Mouse (Mus musculus) cerebellum, adult (tissue): ENCODE results near the gene Cbr4.

Source experiments
- ATAC-seq: cut with Nextera tagmentation; 2 replicates; pipeline ENCODE4 v1.9.2; 2017; ENCODE audit warnings: mild to moderate bottlenecking, moderate library complexity, mixed read lengths; ENCODE audit not compliant: insufficient number of reproducible peaks, low FRiP score, low TSS enrichment

Cbr4 gene

DNA sequence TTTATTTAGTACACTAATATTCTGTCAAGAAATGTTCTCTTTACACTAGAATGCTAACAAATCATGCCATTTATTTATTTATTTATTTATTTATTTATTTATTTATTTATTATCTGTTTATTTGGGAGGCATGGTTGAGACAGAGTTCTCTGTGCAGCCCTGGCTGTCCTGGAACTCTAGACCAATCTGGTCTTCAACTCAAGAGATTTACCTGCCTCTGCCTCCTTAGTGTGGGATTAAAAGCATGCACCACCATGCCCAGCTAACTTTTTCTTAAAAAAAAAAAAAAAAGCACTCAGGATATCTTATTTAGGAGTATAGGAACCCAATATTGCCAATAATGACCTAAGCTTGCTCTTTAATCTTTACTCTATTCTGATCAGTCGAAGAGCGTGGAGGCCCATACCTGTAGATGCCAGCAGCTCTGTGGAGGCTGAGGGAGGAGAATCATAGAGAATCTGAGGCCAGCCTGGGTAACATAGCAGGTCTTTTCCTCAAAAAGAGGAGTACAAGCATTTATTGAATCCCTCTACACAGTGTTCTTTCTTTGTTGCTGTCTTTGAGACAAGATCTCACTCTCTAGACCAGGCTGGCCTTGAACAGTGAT is 508 bp upstream of the Cbr4 start:
- ATAC-seq: no peak; the same call in 1 of the 2 replicates

DNA sequence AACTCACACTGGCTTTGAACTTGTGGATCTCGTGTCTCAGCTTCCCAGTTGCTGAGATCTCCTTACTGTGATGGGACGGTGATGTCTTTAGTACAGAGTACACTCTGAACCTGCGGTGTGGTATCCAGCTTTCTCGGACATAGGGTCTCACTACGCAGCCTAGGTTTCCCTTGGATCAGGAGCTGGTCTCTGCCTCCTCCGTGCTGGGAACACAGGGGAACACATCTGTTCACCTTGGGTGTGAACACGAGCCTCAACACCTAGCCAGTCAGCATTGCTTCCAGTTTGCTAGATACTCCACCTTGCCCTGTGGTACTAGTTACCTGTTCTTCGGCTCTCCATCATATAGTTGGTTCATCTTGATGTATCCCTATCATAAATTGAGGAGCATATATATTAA is 1.1 kb downstream of the Cbr4 start:
- no peak for ATAC-seq

DNA sequence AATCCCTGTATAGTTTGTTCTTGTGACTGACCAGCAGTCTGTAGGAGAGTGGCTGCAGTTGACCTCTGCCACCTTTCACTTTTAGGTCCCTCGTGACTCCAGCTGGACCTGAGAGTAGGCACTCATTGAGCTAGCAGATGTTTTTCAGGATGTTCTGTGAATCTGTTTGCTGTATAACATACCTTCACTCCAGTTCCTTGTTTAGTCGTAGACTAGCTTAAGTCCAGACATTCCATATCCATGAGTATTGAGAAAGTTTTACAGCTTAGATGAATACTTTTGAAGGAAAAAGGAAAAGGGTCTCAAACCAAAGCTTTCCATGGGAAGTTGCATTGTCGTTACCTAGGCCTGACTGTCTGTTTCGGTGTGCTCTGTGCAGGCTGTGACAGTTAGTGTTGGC is 9.6 kb downstream of the Cbr4 start:
- no peak for ATAC-seq

DNA sequence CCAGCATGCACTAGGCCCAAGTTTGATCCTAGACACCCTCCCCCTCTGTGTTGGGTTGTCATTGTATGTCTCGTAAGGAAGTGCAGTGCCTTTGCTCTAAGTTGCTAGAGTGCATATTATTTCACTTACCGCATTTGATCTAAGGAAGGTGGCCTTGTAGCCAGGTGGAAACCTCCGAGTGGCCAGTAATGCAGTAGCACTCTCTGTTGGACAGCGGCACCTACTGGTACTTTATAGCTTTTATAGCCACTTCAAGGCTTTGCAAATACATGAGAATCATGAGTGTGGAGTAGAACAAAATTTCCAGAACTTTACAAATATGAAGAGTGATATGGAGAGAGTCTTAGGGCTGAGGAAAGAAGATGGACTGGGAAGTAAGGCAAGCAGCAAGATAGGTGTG is 11.5 kb downstream of the Cbr4 start:
- no peak for ATAC-seq

DNA sequence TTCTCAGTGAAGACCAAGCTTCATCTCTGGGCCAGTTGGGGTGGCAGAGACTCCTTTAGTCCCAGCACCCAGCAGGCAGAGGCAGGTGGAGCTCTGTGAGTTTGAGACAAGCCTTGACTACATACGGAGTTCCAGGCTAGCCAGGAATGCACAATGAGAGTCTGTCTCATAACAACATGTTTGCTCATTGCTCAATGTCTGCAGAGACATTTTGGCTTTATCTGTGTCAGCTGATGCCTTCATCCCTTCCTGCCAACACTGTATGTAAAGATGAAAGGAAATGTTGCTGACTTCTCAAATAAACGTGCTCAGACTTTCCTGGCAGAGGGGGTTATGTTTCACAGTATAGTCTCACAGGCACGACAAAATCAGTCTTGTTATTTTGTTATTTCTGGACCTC is 13.4 kb downstream of the Cbr4 start:
- ATAC-seq: no peak

DNA sequence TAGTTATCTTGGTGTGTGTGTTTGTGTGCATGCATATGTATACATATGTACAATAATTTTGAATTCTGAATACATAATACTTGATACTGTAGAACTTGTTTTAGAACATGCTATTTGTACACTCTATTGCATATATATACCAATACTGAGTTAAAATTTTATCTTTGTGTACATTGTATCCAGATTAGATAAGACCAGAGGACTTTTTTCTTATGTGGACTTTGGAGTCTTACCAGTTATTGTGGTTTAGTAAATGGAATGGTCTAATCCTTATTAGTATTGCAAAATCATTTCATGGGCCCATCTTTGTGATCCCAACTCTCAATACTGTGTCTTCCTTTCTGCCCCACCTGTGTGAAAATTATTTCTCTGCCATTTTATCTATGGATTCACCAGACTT is 14.7 kb downstream of the Cbr4 start:
- ATAC-seq: no peak

DNA sequence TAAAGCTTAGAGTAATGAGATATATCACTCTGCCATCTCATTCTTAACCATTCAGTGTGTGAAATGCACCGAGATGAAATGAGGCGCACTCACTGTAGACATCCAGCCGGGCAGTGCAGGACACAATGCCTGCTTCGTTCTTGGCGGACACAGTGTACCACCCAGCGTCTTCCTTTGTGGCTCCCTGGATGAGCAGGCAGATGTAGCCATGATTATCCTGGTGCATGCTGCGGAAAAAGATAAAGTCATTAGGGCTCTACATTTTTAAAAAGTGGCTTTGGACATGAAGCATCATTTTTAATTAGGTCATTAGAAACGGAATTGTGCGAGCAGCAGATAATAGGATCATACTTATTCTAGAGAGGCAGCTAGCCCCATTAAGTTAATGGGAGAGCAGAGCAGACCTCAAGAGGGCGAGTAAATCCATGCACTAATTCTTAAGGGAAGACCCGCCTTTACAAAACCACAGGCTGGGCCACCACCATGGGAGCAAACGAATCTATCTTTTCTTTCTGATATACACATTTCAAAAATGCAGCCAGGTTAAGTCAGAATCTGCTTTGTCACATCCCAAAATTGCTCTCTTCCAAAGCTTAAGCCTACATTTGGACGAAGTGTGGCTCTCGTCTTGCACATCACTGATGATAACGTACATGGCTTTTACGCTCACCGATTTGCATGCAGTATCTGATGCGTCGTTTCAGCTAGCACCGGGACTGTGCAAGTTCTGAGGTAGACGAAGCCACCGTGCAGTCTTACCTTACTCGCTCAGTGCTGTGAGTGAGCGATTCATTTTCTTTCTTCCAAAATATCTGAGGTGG is 27.8 kb downstream of the Cbr4 start:
- ATAC-seq: no peak

DNA sequence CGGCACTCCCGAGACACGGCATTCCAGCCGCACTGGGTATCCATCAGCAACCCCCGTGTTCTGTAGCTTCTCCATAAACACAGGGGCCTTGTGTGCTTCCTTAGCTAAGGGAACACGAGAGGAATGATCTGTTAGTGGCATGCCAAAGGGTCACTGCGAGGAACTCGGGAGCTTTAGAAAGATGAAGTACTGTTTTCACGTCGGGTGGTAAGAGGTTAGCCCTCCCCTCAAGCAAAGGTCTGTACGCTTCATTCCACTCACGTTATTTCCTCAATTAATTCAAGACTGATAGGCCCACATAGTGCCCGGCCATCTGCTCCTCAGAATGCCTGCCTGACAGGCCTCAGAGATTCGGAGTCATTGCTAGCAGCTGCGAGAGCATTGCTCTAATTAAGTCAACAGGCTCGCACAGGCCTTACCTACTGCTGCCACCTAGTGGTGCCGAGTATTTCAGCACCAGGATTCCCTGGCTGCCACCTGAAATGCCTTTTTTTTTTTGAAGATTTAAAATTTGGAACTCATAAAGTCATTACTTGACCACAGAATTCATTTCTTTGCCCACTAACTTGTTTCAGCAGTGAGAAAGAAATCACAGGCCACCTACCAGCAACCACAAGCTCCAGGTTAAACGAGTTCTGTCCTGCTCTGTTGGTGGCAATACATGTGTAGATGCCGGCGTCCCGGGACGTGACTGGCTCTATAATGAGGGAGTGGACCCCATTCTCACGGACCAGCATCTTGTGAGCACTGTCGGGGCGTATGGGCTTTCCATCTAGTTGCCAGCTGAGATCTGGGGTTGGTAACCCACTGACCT is 28.6 kb downstream of the Cbr4 start:
- ATAC-seq: peak; percentile 90

DNA sequence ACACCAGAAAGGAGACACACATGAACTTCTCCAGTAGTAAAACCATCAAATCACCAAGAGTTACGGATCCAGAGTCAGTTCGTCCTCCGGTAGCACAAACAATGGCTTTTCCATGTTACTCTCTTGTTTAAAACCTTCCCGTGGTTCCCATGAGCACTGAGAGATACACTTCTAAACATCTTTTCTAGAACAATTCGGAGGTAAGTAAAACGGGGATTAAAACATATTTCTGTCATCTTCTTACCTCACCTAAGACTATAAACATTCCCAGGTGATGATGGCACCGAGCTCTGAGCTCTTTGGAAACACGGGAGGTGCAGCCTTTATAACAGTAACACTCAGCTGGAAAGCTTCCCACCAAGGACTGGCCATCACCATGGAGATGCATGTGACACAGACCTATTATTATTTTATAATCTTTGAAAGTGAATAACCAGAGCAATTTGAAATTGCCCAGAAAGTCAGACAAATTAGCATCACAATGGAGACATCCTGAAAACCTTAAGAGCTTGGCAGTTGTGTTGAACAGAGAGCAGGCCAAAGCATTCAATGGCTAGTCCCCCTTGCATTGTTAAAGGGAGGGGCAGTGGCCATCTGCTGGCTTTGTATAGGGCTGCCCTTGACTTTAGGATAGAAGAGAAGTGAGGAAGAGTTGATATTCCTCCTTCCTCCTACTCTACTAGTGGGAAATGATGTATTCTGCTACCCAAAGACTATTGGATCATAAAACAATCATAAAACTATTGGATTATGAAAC is 29.4 kb downstream of the Cbr4 start:
- ATAC-seq: no peak

DNA sequence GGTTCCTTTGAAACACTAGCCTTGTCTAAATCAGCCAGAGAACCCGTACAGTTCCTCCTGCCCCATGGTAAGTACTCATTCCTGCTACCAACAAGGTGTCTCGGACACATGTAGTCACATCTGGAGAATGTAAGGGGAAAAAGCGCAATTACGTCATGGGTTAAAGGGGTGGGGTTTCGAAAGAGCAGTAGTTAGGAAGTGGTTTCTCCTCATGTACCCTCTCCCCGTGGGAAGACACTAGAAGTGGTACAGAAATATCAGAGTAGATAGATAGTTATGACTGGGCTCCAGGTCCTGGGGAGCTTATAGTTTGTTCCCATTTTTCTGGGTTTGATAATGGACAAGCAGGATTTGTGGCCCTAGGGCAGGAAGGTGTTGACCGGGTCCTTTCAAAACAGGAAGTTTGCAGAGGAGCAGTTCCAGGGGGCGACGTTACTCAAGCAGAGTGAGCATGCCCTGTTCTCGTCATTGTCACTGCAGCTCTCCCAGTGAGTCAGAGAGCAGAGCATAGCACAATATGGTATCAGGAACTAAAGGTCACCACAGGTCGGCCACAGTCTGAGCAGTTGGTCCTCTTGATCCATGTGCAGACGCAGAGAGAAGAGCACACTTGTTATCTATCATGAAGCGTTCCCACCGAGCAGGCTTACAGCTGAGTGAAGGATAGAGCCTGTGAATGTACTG is 30.1 kb downstream of the Cbr4 start:
- ATAC-seq: no peak

DNA sequence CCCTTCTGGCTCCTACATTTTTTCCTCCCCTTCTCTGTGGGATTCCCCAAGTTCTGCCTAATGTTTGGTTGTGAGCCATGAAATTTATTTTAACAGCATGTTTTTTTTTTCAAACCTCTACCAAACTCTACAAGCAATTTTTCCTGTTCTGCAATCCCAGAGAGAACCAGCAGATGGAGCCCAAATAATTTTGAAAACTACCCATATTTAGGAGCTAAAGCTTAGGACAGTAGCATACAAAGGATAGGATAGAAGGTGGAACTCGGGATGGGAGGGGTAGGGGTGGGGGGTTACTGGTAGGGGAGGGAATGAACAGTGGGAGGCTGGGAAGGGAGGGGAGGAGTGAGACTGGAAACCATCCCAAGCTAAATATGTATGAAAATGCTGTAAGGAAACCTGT is 34.6 kb downstream of the Cbr4 start:
- no peak for ATAC-seq

DNA sequence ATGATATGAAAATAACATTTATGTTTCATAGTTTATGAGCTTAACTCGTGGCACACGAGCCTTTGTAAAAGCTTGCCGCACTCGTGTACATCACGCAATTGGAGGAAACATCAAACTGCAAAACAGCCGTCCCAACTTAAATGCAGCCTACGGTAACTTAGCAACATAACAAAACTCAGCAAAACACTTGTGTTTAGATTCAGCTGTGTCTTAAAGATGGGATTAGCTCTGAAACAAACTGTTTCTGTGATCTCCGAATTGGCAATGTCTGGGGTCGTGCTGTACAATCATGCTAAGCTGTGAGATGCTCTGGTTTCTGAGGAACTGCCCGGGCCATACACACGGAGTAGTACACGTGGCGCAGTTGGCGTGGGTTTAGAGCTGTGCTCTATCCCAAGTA is 39.5 kb downstream of the Cbr4 start:
- no peak for ATAC-seq

DNA sequence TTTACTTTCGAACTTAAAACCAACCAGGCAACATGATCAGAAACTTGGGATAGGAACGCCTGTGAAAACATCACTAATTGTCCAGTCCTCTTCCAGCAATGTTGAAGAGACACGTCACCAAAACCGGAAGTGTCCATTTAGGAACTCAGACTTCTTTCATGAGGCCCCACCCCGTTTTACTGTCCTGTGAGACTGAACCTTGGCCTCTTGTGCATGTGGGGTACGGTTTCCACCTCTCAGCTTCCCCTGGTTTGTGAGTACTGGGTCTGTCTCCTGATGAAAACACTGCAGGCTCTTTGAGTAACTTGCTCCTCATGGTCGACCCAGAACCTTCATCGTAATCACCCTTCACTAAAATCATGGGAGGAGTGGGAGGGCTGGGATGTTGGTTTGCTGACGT is 40.7 kb downstream of the Cbr4 start:
- no peak for ATAC-seq

DNA sequence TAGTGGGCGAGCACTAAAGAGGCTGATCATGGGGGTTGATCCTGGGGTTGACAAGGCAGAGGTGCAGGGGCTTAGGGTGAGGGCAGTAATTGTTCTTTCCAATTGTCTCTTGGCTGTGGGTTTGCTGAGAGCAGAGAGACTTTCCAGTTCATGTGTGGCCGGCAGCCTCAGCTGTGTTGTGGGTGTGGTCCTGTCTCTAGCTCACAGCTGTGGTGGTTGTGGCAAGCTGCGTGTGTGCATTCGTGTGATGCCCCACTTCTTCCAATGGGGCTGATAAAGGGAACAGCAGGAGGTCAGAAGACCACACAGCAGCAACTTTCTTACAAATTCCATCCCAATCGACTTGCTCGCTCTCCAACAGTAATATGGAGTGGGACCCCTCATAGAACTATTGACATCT is 41.1 kb downstream of the Cbr4 start:
- no peak for ATAC-seq

DNA sequence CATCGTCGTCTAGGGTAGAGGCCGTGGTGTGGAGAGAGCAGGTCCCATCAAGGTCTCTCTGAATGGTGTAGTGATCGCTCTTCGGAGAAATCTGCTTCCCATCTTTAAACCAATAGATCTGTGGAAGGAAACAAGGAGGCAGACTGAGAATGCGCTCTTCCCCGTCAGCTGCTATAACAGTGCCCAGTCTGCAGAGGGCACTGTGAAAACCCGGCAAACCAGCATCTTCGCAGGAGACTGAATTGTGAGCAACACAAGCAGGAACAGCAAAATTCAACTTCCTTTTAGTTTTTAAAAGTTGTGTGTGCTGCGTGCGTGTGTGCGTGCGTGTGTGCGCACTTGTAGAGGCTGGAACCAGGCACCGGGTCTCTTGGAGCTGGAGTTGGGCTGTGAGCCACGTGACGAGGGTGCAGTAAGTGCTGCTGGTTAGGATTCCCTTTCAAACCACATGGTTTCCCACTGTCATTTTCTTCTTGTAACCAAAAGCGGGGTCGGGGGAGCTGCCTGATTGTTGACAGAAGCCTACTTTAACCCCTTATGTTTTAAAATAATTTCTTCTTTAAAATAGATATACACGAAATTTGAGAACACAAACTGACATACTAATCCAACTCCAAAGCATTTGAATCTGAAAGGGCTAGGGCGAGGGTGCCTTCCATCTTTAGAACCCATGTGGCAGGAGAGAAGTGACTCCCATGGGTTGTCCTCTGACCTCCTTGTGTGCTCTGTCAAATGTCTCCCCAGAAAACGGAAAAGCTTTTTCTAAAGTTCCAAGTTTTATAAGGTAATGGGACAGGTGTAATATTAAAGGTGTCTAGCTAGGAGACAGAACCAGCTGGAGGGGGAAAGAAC is 44.6 kb downstream of the Cbr4 start:
- ATAC-seq: no peak

DNA sequence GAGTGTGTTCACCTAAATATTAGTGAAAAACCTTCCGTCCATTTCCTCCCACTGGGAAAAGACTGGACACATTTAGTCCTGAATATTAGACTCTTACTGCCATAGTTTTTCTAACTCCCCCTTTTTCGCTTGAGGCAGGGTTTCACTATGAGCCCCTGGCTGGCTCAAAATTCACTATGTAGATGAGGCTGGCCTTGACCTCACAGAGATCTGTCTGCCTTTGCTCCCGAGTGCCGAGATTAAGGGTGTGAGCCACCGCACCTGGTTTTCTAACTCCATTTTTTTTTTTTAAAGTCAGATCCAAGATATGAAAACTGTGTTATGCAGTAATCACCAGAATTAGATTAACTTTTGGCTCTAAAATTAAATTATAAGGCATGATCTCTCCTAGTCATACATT is 45.3 kb downstream of the Cbr4 start:
- no peak for ATAC-seq

DNA sequence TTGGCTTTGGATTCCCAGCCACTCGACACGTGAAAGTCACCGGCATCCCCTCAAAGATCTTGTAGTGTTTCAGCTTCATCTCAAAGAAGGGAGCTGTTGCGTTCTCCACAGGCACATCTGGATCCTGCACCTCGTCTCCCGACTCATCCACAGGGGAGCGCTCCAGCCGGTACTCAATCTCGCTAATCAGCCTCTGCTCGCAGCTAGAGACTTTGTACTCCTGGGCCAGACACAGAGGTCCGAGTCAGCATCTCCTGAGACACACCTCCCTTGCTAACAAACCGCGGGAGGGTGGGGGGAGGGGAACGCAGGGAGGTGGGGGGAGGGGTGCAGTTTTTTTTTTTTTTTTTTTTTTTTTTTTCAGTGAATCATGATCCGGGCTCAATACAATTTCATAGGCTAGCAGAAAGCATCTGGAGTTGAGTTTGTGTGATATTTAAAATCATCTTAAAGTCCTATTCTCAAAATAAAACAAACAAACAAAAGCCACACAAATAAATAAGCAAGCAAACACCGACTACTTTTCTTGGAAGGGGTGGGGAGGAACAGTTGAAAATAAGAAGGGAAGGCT is 45.9 kb downstream of the Cbr4 start:
- no peak for ATAC-seq

DNA sequence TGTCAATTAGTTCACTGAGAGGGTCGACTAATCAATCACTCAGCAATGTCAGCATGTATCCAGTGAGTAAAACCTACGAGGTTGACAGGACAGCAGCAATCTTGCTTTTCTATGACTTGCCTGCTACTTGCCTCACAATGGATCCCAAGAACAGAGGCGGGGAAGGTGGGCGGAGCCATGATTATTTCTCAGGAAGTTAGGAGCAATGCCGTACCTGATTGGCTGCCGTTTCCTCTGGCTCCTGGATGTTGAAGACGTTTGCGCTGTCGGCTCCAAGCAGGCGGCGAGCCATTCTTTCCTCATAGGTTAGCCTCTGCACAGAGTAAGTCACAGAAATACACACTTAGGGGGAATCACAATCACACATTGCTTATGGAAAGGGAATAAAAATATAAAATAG is 47.9 kb downstream of the Cbr4 start:
- ATAC-seq: no peak

DNA sequence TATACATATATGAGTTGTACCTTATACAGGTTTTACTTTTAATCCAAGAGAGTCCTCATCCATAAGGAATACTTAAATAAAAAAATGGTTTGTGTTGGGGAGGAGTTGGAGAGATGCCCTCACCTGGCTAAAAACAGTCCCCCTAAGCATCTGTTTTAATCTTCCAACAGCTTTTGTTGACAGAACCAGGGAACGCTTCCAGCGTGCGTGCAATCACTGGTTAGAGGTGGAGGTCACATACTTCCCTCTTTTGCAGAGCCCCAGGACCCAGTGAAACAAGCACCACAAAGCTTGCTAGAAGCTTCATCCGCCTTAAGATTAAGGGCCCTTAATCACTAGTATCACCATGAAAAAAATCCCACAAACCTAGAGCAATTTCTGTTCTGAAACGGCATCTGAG is 49.9 kb downstream of the Cbr4 start:
- no peak for ATAC-seq
